Mouse (Mus musculus): ENCODE data around the gene Nr4a1. TPM values are rescaled to one million over a fixed set of nuclear protein-coding genes. Genes with fewer than 3 reads are reported as not detected.

The Nr4a1 gene
- polyA plus RNA-seq, 1 experiment from 2014 or later, result 0.67 TPM

- H3K27ac ChIP-seq (ENCODE audit: low read length), result no peak overlapping the region
- H3K9ac ChIP-seq (ENCODE audit: low read depth, low read length), result no peak overlapping the region
- ATAC-seq (ENCODE audit: low read depth), result no peak
- 0 out of 2 replicates have a peak, but pooled peaks cover 4% of the 10 kb centered on the region for H3K9me3 ChIP-seq (replicated peaks; ENCODE audit: control insufficient read depth, low read length)
- no peaks in the 10 kb centered on the region for H3K27me3 ChIP-seq (ENCODE audit: control insufficient read depth, insufficient read depth, low read depth, low read length)
- no peak overlapping the region for H3K4me2 ChIP-seq (ENCODE audit: low read depth, low read length)
- no peak overlapping the region for H3K4me3 ChIP-seq (ENCODE audit: low read depth, low read length)
- H3K4me1 ChIP-seq (ENCODE audit: control insufficient read depth, low read depth, low read length), result no peaks in the 10 kb centered on the region; the same call in 1 of the 2 replicates
- WGBS (ENCODE audit: insufficient replicate concordance), result 36% methylated on average over 14 of the region's 14 CpGs
- H3K36me3 ChIP-seq (ENCODE audit: control insufficient read depth, insufficient read depth), result no peaks in the 10 kb centered on the region
Measured at GRCm38 (mm10) chr15:101318889-101319765, 65.1 kb downstream of the Nr4a1 start.

GRCm38 (mm10) chr15:101320010-101320617 is 66.0 kb downstream of the Nr4a1 start:
- H3K4me1 ChIP-seq (ENCODE audit: control insufficient read depth, low read depth, low read length), result no peaks in the 10 kb centered on the region; the same call in 1 of the 2 replicates
- H3K9me3 ChIP-seq (replicated peaks; ENCODE audit: control insufficient read depth, low read length), result 0 out of 2 replicates have a peak, but pooled peaks cover 4% of the 10 kb centered on the region
- no peak for ATAC-seq (ENCODE audit: low read depth)
- no peak overlapping the region for H3K4me2 ChIP-seq (ENCODE audit: low read depth, low read length)
- no peaks in the 10 kb centered on the region for H3K36me3 ChIP-seq (ENCODE audit: control insufficient read depth, insufficient read depth)
- H3K9ac ChIP-seq (ENCODE audit: low read depth, low read length), result no peak overlapping the region
- H3K27me3 ChIP-seq (ENCODE audit: control insufficient read depth, insufficient read depth, low read depth, low read length), result no peaks in the 10 kb centered on the region
- WGBS (ENCODE audit: insufficient replicate concordance), result 27% methylated on average over 6 of the region's 6 CpGs
- H3K27ac ChIP-seq (ENCODE audit: low read length), result no peak overlapping the region
- no peak overlapping the region for H3K4me3 ChIP-seq (ENCODE audit: low read depth, low read length)

- Histone ChIP-seq H3K27ac (ENCODE audit: low read length) (no peak overlapping the region), H3K9me3 (replicated peaks; ENCODE audit: control insufficient read depth, low read length) (0 out of 2 replicates have a peak, but pooled peaks cover 4% of the 10 kb centered on the region), H3K4me3 (ENCODE audit: low read depth, low read length) (no peak overlapping the region), H3K36me3 (ENCODE audit: control insufficient read depth, insufficient read depth) (no peaks in the 10 kb centered on the region), H3K4me2 (ENCODE audit: low read depth, low read length) (no peak overlapping the region), H3K9ac (ENCODE audit: low read depth, low read length) (no peak overlapping the region), H3K27me3 (ENCODE audit: control insufficient read depth, insufficient read depth, low read depth, low read length) (no peaks in the 10 kb centered on the region), H3K4me1 (ENCODE audit: control insufficient read depth, low read depth, low read length) (no peaks in the 10 kb centered on the region; the same call in 1 of the 2 replicates)
- ATAC-seq (ENCODE audit: low read depth), result no peak
- WGBS (ENCODE audit: insufficient replicate concordance), result 9% methylated on average over 6 of the region's 6 CpGs
Measured at GRCm38 (mm10) chr15:101320618-101321041, 66.6 kb downstream of the Nr4a1 start.

GRCm38 (mm10) chr15:101321126-101321525 is 67.1 kb downstream of the Nr4a1 start:
- no peak overlapping the region for H3K4me3 ChIP-seq (ENCODE audit: low read depth, low read length)
- no peaks in the 10 kb centered on the region; the same call in 1 of the 2 replicates for H3K4me1 ChIP-seq (ENCODE audit: control insufficient read depth, low read depth, low read length)
- H3K9me3 ChIP-seq (replicated peaks; ENCODE audit: control insufficient read depth, low read length), result 0 out of 2 replicates have a peak, but pooled peaks cover 4% of the 10 kb centered on the region
- no peaks in the 10 kb centered on the region for H3K36me3 ChIP-seq (ENCODE audit: control insufficient read depth, insufficient read depth)
- H3K27me3 ChIP-seq (ENCODE audit: control insufficient read depth, insufficient read depth, low read depth, low read length), result no peaks in the 10 kb centered on the region
- 8% methylated on average over 5 of the region's 5 CpGs for WGBS (ENCODE audit: insufficient replicate concordance)
- ATAC-seq (ENCODE audit: low read depth), result no peak
- H3K27ac ChIP-seq (ENCODE audit: low read length), result no peak overlapping the region
- no peak overlapping the region for H3K4me2 ChIP-seq (ENCODE audit: low read depth, low read length)
- no peak overlapping the region for H3K9ac ChIP-seq (ENCODE audit: low read depth, low read length)

- no peaks in the 10 kb centered on the region; the same call in 1 of the 2 replicates for H3K4me1 ChIP-seq (ENCODE audit: control insufficient read depth, low read depth, low read length)
- no peaks in the 10 kb centered on the region for H3K27me3 ChIP-seq (ENCODE audit: control insufficient read depth, insufficient read depth, low read depth, low read length)
- H3K4me2 ChIP-seq (ENCODE audit: low read depth, low read length), result no peak overlapping the region
- 0 out of 2 replicates have a peak, but pooled peaks cover 4% of the 10 kb centered on the region for H3K9me3 ChIP-seq (replicated peaks; ENCODE audit: control insufficient read depth, low read length)
- H3K9ac ChIP-seq (ENCODE audit: low read depth, low read length), result no peak overlapping the region
- 49% methylated on average over 5 of the region's 5 CpGs for WGBS (ENCODE audit: insufficient replicate concordance)
- H3K27ac ChIP-seq (ENCODE audit: low read length), result no peak overlapping the region
- no peaks in the 10 kb centered on the region for H3K36me3 ChIP-seq (ENCODE audit: control insufficient read depth, insufficient read depth)
- H3K4me3 ChIP-seq (ENCODE audit: low read depth, low read length), result no peak overlapping the region
- no peak for ATAC-seq (ENCODE audit: low read depth)
Measured at GRCm38 (mm10) chr15:101322106-101322505, 68.0 kb downstream of the Nr4a1 start.

GRCm38 (mm10) chr15:101322640-101323039 is 68.6 kb downstream of the Nr4a1 start:
- H3K4me2 ChIP-seq (ENCODE audit: low read depth, low read length), result no peak overlapping the region
- ATAC-seq (ENCODE audit: low read depth), result no peak
- 0 out of 2 replicates have a peak, but pooled peaks cover 4% of the 10 kb centered on the region for H3K9me3 ChIP-seq (replicated peaks; ENCODE audit: control insufficient read depth, low read length)
- WGBS (ENCODE audit: insufficient replicate concordance), result 68% methylated on average over 7 of the region's 7 CpGs
- H3K36me3 ChIP-seq (ENCODE audit: control insufficient read depth, insufficient read depth), result no peaks in the 10 kb centered on the region
- H3K27ac ChIP-seq (ENCODE audit: low read length), result no peak overlapping the region
- no peaks in the 10 kb centered on the region for H3K27me3 ChIP-seq (ENCODE audit: control insufficient read depth, insufficient read depth, low read depth, low read length)
- H3K4me3 ChIP-seq (ENCODE audit: low read depth, low read length), result no peak overlapping the region
- H3K4me1 ChIP-seq (ENCODE audit: control insufficient read depth, low read depth, low read length), result no peaks in the 10 kb centered on the region; the same call in 1 of the 2 replicates
- H3K9ac ChIP-seq (ENCODE audit: low read depth, low read length), result no peak overlapping the region

- no peak overlapping the region for H3K4me2 ChIP-seq (ENCODE audit: low read depth, low read length)
- H3K4me1 ChIP-seq (ENCODE audit: control insufficient read depth, low read depth, low read length), result no peaks in the 10 kb centered on the region; the same call in 1 of the 2 replicates
- H3K4me3 ChIP-seq (ENCODE audit: low read depth, low read length), result no peak overlapping the region
- no peak for ATAC-seq (ENCODE audit: low read depth)
- H3K9me3 ChIP-seq (replicated peaks; ENCODE audit: control insufficient read depth, low read length), result 0 out of 2 replicates have a peak, but pooled peaks cover 4% of the 10 kb centered on the region
- H3K9ac ChIP-seq (ENCODE audit: low read depth, low read length), result no peak overlapping the region
- no peak overlapping the region for H3K27ac ChIP-seq (ENCODE audit: low read length)
- H3K36me3 ChIP-seq (ENCODE audit: control insufficient read depth, insufficient read depth), result no peaks in the 10 kb centered on the region
- 83% methylated on average over 5 of the region's 5 CpGs for WGBS (ENCODE audit: insufficient replicate concordance)
- H3K27me3 ChIP-seq (ENCODE audit: control insufficient read depth, insufficient read depth, low read depth, low read length), result no peaks in the 10 kb centered on the region
Measured at GRCm38 (mm10) chr15:101323511-101323910, 69.4 kb downstream of the Nr4a1 start.

Measured in liver, embryonic 16.5 days (tissue).